Mouse (Mus musculus) macrophage (primary cell): ENCODE data around the gene Frem2. TPM values are rescaled to one million over a fixed set of nuclear protein-coding genes. Genes with fewer than 3 reads are reported as not detected.

ENCODE experiments used
- H3K27ac ChIP-seq: fragments of 350-480 bp; formaldehyde crosslinking; 2 replicates; pipeline ENCODE4 v1.9.0; 2021
- H3K36me3 ChIP-seq: fragments of 350-480 bp; formaldehyde crosslinking; 2 replicates; pipeline ENCODE4 v1.9.0; 2021; ENCODE audit errors: inconsistent target
- H3K4me3 ChIP-seq: fragments of 350-480 bp; formaldehyde crosslinking; 2 replicates; pipeline ENCODE4 v1.9.0; 2021; ENCODE audit errors: inconsistent target
- H3K79me2 ChIP-seq: fragments of 350-480 bp; formaldehyde crosslinking; 2 replicates; pipeline ENCODE4 v1.9.0; 2021; ENCODE audit errors: inconsistent target
- WGBS: methylation state at CpG from one replicate; pipeline ENCODE4 v1.1.7; 2026; ENCODE audit warnings: inconsistent platforms; ENCODE audit not compliant: missing documents; 5-methylcytosine and 5-hydroxymethylcytosine counted together
- polyA plus RNA-seq: library from polyadenylated mRNA; stranded (reverse); fragments of 250-400 nt; gene quantifications from 3 replicates; pipeline ENCODE4 v1.2.4, GENCODE M21; 2018; ENCODE audit warnings: inconsistent platforms

The Frem2 gene
- polyA plus RNA-seq, 1 experiment from 2014 or later, result not detected

DNA sequence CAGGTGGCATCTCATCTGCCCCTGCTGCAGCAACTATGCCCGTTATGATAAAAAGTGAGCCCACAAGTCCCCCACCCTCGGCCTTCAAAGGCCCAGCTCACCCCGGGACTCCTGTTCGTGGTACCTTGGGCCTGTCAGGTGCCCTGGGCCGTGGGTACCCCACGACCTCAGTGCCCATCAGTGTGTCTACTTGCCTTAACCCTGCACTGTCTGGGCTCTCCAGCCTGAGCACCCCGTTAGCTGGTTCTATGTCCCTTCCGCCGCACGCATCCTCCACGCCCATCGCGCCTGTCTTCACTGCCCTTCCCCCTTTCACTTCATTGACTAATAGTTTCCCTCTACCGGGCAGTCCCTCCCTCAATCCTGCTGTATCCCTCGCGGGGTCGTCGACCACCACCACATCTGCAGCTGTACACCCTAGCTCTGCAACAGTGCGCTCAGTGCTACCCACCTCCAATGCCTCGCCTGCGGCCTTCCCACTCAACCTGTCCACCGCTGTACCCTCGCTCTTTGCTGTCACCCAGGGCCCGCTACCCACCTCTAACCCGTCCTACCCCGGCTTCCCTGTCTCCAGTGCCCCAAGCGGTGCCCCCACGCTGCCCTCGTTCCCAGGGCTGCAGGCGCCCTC, 178.6 kb downstream of the Frem2 start:
- 95% methylated on average over 17 of the region's 30 CpGs for WGBS
- Histone ChIP-seq H3K4me3 (no peak overlapping the region), H3K27ac (no peak overlapping the region), H3K79me2 (no peaks in the 10 kb centered on the region), H3K36me3 (peaks cover 57% of the 10 kb centered on the region)

DNA sequence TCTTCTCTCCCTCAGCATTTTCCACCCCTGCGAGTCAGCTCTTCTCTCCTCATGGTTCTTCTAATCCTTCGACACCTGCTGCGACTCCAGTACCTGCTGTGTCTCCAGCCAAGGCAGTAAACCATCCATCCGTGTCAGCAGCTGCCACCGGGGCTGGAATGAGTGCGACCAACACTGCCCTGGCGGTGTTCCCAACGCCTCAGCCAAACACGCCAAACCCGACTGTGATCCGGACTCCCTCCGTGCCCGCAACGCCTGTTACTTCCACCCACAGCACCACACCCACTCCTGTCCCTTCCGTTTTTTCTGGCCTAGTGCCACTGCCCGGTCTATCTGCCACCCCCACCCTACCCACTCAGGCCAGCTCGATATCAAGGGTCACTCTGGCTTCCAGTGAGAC, 179.7 kb downstream of the Frem2 start:
- WGBS, result 98% methylated on average over 13 of the region's 17 CpGs

DNA sequence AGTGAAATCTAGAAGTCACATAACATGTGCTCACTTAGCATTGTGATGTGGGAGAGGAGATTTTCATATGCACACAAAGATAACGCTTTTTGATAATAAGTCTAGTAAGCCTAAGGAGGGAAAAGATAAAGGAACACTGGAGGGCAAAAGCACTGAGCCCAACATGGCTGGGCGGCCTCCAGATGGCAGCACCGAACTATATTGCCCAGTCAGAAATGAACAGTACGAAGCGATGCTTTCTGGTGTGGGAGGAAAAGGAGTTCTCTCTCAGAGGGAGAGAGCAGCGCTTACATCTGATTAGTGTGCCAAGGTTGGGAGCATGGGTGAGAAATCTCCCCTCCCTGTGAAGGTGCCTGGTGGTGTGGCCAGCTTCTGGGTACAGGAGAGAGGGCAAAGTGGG, 181.3 kb downstream of the Frem2 start:
- Histone ChIP-seq H3K79me2 (peaks cover 1% of the 10 kb centered on the region; the same call in 1 of the 2 replicates), H3K4me3 (no peak overlapping the region), H3K27ac (no peak overlapping the region), H3K36me3 (peaks cover 84% of the 10 kb centered on the region)
- WGBS, result 71% methylated on average over 6 of the region's 6 CpGs

More for the DNA sequence above, 179.7 kb downstream of the Frem2 start:
- H3K36me3 ChIP-seq, result peaks cover 68% of the 10 kb centered on the region
- no peak overlapping the region for H3K4me3 ChIP-seq
- no peaks in the 10 kb centered on the region for H3K79me2 ChIP-seq
- no peak overlapping the region for H3K27ac ChIP-seq

DNA sequence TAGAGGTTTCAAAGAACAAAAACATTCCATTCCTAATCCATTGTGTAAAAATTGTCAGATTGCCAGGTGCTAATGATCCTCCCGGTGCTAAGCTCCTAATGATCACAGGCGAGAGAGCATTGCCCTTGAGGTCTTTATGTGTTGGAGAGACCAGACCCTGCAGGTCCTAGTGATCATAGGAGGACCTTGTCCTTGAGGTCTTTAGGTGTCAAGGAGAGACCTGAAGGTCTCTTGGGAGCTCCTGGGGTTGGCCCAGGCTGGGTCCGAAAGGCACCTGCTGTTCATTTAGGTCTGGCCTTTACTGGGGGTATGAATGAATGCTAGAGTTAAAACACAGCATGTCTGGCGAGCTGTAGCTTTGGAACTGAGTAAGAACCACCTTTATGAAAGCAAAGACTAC, 183.0 kb downstream of the Frem2 start:
- Histone ChIP-seq H3K4me3 (no peak overlapping the region), H3K36me3 (peaks cover 80% of the 10 kb centered on the region), H3K79me2 (peaks cover 18% of the 10 kb centered on the region), H3K27ac (no peak overlapping the region)
- 94% methylated on average over 4 of the region's 4 CpGs for WGBS

DNA sequence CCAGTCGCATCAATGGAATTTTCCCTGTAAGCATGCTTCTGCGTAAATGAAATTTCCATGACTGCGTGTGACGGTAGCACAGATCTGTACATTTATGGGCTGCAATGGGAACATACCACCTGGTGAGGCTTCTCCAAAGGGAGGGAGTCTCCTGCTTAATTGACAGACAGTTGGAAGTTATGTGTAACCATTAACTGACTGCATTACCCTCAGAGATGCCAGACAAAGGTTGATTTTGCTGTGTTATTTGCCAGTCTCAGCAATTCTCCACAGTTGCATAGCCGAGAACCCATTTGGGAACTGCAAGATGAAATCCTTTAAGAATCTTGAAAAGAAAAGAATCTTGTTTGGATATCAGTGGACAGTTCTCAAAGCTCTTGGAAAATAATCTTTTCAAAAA, 185.1 kb downstream of the Frem2 start:
- no peak overlapping the region for H3K4me3 ChIP-seq
- H3K36me3 ChIP-seq, result peaks cover 66% of the 10 kb centered on the region
- H3K79me2 ChIP-seq, result peaks cover 39% of the 10 kb centered on the region
- no peak overlapping the region for H3K27ac ChIP-seq
- 95% methylated on average over 5 of the region's 5 CpGs for WGBS

DNA sequence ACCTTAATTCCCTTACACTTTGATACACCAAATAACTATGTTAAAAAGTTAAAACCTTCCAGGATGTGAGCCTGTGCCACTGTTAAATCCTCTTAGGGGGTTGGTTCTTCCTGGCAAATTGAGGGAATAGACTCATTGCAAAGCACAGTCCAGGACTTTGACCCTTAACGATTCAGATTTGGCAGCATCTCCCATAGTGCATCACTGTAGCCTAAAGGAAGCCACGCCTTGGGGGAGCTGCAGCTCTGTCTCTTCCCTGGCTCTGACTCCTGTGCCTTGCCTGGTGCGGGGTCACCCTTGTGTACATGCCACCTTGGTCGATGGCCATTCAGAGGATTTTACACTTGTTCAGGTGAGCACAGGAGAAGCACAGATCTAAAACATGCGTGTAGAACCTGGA, 187.5 kb downstream of the Frem2 start:
- peaks cover 45% of the 10 kb centered on the region for H3K36me3 ChIP-seq

DNA sequence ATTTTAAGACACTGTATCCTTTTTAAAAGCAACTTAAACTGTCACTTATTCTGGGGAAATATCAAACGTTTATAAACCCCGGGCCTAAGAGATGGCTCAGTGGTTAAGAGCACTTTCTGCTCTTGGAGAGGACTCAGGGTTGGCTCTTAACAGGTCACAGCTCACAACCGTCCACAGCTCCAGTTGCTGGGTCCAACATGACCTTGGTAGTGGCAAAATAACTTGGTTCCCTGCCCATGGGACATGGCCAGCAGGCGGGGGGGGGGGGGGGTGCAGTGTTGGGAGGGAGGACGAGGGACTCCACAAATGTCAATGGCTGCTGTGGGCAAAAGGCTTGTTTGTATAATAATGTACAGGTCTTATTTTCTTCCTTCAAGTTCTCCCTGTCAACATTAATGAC, 189.8 kb downstream of the Frem2 start:
- H3K4me3 ChIP-seq, result no peak overlapping the region
- H3K79me2 ChIP-seq, result peaks cover 80% of the 10 kb centered on the region
- H3K27ac ChIP-seq, result no peak overlapping the region
- WGBS, result 97% methylated on average over 3 of the region's 5 CpGs
- peaks cover 22% of the 10 kb centered on the region for H3K36me3 ChIP-seq

More for the DNA sequence above, 187.5 kb downstream of the Frem2 start:
- H3K27ac ChIP-seq, result no peak overlapping the region
- H3K79me2 ChIP-seq, result peaks cover 63% of the 10 kb centered on the region
- whole genome bisulfite sequencing, result 92% methylated on average over 5 of the region's 5 CpGs
- H3K4me3 ChIP-seq, result no peak overlapping the region

DNA sequence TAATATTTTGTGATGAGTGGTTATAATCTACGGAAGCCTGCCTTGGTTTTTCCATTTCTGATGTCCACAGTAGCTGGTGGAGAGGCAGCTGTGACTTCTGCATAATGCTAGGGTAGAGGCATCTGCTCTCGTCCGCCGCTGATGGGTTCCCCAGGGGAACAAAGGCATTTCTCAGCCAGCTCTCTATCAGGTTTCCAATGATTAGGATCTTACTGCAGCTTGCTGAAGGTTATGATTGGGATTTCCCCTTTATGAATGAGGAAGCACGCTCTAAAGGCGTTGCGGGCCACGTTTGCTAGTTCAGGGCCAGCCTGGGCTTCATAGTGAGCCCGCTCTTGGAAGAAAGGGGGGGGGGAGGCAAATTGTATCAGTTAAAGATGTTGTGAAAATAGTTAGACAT, 190.7 kb downstream of the Frem2 start:
- 45% methylated on average over 9 of the region's 9 CpGs for WGBS
- no peak overlapping the region for H3K27ac ChIP-seq
- peaks cover 89% of the 10 kb centered on the region for H3K79me2 ChIP-seq
- peaks cover 13% of the 10 kb centered on the region for H3K36me3 ChIP-seq
- H3K4me3 ChIP-seq, result no peak overlapping the region

DNA sequence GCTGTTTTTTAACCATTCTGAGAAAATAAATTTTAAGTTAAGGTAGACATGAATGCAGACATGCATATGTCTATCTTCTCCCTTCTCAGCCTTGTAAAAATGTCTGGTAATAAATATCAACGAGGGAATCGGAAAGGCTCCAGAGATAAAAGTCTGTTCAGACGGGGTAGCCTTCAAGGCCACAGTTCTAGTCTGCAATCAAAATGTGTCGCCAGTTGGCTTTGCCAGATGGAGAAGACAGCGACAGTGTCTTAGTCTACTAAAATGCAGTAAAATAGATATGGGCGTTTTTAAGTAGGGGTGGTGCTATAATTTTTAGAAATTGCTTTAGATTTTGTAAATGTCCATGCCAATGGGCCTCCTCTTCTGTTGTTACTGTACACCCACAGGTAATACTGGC, 191.8 kb downstream of the Frem2 start:
- Histone ChIP-seq H3K27ac (no peak overlapping the region), H3K79me2 (peaks cover 91% of the 10 kb centered on the region), H3K4me3 (peak overlapping the region; percentile 93), H3K36me3 (peaks cover 3% of the 10 kb centered on the region; the same call in 1 of the 2 replicates)
- 48% methylated on average over 6 of the region's 6 CpGs for WGBS

DNA sequence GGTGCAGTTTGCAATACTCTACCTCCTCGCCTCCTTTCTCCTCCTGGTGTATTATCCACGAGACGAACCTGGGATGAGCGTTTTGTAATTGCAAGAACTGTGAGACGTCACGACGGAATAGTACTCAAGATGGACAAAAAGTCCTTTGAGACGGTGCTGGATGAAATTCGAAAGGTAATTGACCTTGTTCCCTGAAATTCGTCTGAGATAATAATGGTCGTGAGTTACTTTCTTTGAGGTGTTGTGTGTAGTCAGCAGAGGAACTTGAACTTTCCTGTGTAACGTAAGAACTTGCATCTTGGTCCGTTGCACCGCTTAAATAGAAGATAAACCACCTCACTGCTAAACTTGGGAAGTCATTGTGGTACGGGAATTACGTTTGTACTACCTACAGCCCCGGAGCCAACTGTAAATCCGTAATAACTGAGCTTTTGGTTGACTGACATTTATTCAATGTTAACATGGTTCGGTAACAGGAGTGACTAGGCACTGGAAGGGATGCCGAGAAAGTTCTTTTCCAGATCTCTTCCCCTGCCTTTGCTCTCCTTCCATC, 192.9 kb downstream of the Frem2 start:
- Histone ChIP-seq H3K79me2 (peaks cover 86% of the 10 kb centered on the region), H3K4me3 (peak overlapping the region; percentile 93), H3K36me3 (peaks cover 8% of the 10 kb centered on the region), H3K27ac (peak overlapping the region; percentile 42)
- 1% methylated on average over 20 of the region's 20 CpGs for WGBS

Other genes with a start within 250 kb of the Frem2 start
- 42.1 to 47.5 TPM (median 45.1 TPM) in 3 replicates for gene Nhlrc3, start 194.0 kb downstream of the Frem2 start, polyA plus RNA-seq
- gene Proser1, start 193.7 kb downstream of the Frem2 start, polyA plus RNA-seq, result 11.8 to 14.9 TPM (median 13.2 TPM) in 3 replicates
- not detected in 3 replicates for gene Stoml3, start 168.7 kb downstream of the Frem2 start, polyA plus RNA-seq
- not detected in 3 replicates for gene Gm10985, start 187.7 kb upstream of the Frem2 start, polyA plus RNA-seq
- 60.8 to 90.1 TPM (median 65.2 TPM) in 3 replicates for gene Ufm1, start 206.5 kb upstream of the Frem2 start, polyA plus RNA-seq